Mouse (Mus musculus) megakaryocyte, embryonic 14.5 days (primary cell): ENCODE results near the gene Cryzl2. TPM values are rescaled to one million over a fixed set of nuclear protein-coding genes. Genes with fewer than 3 reads are reported as not detected.
A peak's percentile ranks its signal among the peaks of the same experiment; 100 is the strongest.

Experiments used
- H3K27me3 ChIP-seq: replicated peaks from 2 replicates; pipeline ENCODE3; 2012; ENCODE audit warnings: inconsistent platforms
- H3K36me3 ChIP-seq: replicated peaks from 2 replicates; pipeline ENCODE3; 2012; ENCODE audit warnings: low read length, inconsistent platforms, mixed read lengths
- H3K4me1 ChIP-seq: 2 replicates; pipeline ENCODE4 v1.6.1; 2012; ENCODE audit warnings: inconsistent platforms
- H3K4me3 ChIP-seq: replicated peaks from 2 replicates; pipeline ENCODE3; 2012; ENCODE audit warnings: moderate library complexity, mild to moderate bottlenecking, inconsistent platforms
- H3K9me3 ChIP-seq: 2 replicates; pipeline ENCODE4 v1.6.1; 2012; ENCODE audit warnings: inconsistent platforms
- FLI1 ChIP-seq: IDR thresholded peaks from 2 replicates; pipeline ENCODE4 v1.6.1; 2012; ENCODE audit warnings: low read length, inconsistent platforms, mixed read lengths
- GATA1 ChIP-seq: IDR thresholded peaks from 3 replicates; pipeline ENCODE4 v1.6.1; 2012; ENCODE audit warnings: mixed read lengths, low read length, inconsistent platforms, borderline replicate concordance
- polyA plus RNA-seq: library from polyadenylated mRNA; stranded (reverse); fragments of >175 nt; gene quantifications from 2 replicates; pipeline ENCODE4 v1.2.3, GENCODE M21; 2012; ENCODE audit warnings: low replicate concordance; ENCODE audit not compliant: insufficient read depth

Gene Cryzl2
- polyA plus RNA-seq, 1 experiment = 2.2 TPM

DNA sequence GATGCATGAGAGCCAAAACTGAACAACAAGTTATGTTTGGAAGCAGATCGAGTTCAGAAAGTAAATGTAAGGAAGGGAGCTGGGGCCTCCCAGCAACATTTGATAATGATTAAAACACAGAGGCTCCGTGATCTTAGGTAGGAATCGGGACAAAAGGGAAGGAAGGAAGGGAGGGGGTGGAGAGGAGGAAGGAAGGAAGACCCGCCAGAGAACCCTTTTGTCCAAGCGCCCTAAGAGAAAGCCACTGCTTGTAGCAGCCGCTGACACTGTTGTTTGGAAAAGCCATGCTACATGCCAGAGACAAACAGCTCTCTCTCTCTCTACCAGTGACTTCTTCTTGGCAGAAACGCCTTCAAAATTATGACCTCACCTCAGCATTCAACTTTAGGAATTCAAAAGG, 40.5 kb upstream of the Cryzl2 start:
- Histone ChIP-seq H3K9me3 (no peaks in the 10 kb centered on the region), H3K27me3 (no peaks in the 10 kb centered on the region), H3K4me3 (no peak overlapping the region), H3K36me3 (peaks cover 5% of the 10 kb centered on the region), H3K4me1 (no peaks in the 10 kb centered on the region; the same call in 1 of the 2 replicates)
- TF ChIP-seq GATA1 (no peak), FLI1 (no peak)

DNA sequence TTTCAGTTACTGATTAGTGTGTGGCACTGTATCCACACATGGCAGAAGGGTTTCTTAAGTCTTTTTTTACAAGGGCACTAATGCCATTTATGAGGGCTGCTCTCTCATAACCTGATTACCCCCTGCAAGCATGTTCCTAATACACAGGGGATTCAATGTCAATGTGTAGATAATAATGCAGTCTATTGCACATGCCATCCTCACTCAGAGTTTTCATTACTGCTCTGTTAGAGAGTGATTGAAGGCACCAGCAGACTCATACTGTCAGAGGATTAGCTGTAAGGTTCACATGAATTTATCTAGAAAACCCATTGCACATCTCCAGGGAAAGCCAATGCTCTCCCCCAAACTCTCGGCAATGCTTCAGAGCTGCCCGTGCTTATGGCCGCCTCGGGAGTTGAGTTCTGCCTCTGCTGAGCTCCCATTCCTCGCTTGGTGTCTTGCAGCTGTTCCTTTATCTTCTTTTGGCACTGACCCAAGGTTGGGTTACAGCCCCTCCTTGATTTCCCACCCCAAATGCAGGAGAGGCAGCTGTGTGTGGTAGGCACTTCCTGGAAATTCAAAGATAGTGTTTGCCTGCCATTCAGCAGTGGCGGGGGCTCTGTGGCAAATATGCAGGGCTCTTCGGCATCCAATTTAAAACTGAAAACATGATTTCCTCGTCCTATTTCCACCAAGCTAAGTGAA, 32.5 kb upstream of the Cryzl2 start:
- Histone ChIP-seq H3K27me3 (peaks cover 5% of the 10 kb centered on the region), H3K4me3 (peak overlapping the region; percentile 46), H3K4me1 (peaks cover 8% of the 10 kb centered on the region), H3K36me3 (no peaks in the 10 kb centered on the region), H3K9me3 (no peaks in the 10 kb centered on the region)
- TF ChIP-seq FLI1 (no peak), GATA1 (no peak)

DNA sequence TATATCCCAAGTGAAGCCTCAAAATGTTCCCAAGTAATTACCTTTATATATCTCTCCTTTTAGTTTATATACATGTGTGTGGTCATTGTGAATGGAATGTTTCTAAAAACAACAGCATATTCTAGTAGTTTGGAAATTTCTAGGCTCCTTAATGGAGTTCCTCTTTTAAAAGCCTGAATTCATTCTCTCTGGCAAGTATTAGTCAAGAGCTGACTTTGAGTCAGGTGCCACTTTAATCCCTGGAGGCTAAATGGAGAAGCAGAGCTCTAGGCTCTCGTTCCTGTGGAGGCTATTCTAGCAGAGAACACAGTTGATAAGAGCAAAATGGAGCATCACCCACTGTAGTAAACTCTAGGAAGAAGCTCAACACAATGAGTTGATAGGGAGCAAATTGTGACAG, 31.4 kb upstream of the Cryzl2 start:
- Histone ChIP-seq H3K4me3 (no peak overlapping the region), H3K36me3 (no peaks in the 10 kb centered on the region), H3K27me3 (peaks cover 5% of the 10 kb centered on the region), H3K4me1 (peaks cover 8% of the 10 kb centered on the region), H3K9me3 (no peaks in the 10 kb centered on the region)
- TF ChIP-seq GATA1 (no peak), FLI1 (no peak)

DNA sequence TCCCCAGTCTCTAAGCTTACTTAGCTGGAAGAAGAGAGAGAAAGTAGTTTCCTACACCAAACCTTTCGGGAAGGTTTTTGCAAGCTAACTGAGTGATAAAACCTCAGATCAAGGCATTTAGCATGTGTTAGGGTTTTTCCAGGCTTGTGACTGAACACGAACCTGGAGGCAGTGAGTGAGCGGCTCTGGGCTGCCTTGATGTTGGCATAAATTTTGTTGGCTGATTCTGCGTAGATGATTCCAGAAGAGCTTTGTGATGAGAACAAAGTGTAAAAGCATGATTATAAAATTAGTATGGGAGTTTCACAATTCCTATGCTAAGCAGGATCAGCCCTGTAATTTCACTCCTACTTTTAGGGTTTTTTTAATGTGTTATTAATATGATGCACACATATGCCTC, 30.8 kb upstream of the Cryzl2 start:
- Histone ChIP-seq H3K9me3 (no peaks in the 10 kb centered on the region), H3K27me3 (peaks cover 5% of the 10 kb centered on the region), H3K36me3 (no peaks in the 10 kb centered on the region), H3K4me1 (peaks cover 8% of the 10 kb centered on the region), H3K4me3 (no peak overlapping the region)
- TF ChIP-seq GATA1 = no peak
- no peak for TF ChIP-seq FLI1

DNA sequence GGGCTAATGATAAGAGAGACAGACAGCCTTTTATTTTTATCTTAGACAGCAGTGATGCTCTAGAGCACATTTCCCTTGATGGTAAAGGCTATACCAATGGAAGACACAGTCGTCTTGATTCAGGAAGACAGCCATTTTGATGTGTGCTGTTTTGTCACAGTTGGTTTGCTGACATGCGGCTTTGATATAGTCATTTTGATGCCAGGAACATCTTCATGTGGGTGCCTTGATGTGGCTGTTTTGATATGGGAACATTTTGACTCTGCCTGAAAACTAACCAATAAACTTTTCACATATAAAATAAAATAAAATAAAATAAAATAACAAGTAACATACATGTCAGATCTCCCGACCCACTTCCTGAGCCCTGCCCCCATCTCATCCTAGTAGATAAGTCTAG, 30.0 kb upstream of the Cryzl2 start:
- peaks cover 12% of the 10 kb centered on the region for H3K4me1 ChIP-seq
- no peak overlapping the region for H3K4me3 ChIP-seq
- H3K9me3 ChIP-seq = no peaks in the 10 kb centered on the region
- peaks cover 5% of the 10 kb centered on the region for H3K27me3 ChIP-seq
- no peaks in the 10 kb centered on the region for H3K36me3 ChIP-seq
- no peak for TF ChIP-seq FLI1
- no peak for TF ChIP-seq GATA1

DNA sequence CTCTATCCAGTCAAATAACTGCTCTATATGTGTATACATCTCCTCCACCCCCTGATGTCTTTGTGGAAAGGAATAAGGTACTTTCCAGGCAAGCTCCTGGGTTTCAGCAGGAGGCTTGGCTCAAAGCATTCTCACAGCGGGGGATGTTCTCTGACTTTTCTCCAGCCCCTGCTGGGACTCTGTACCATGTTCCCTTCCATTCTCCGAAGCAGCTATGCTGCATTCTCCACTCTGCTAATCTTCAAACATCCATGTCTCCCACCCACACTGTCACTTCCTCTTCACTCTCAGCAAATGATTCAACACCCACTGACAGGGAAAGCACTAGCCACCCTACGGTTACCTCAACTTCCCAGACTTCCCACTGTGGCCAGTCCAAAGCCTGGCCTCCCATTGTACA, 25.1 kb upstream of the Cryzl2 start:
- Histone ChIP-seq H3K4me3 (peak overlapping the region; percentile 4), H3K27me3 (no peaks in the 10 kb centered on the region), H3K36me3 (no peaks in the 10 kb centered on the region), H3K9me3 (no peaks in the 10 kb centered on the region), H3K4me1 (peaks cover 29% of the 10 kb centered on the region)
- TF ChIP-seq FLI1 = no peak
- no peak for TF ChIP-seq GATA1

DNA sequence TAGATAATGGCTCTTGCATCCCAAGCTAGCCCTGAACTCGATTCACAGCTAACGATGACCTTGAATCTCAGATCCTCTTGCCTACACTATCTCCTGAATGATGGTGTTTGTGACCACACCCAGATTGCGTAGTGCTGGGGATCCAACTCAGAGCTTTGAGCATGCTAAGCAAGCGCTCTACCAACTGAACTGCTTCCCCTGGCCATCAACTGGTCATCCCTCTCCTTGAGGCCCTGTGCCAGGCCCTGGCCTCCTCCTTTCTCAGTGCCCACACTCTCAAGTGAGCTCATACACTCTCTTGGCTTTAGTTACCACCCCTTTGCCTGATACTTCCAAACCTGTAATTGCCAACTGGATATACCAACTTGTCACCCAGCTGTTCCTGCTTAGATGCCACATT, 24.0 kb upstream of the Cryzl2 start:
- no peaks in the 10 kb centered on the region for H3K27me3 ChIP-seq
- peaks cover 29% of the 10 kb centered on the region for H3K4me1 ChIP-seq
- no peak overlapping the region for H3K4me3 ChIP-seq
- H3K36me3 ChIP-seq = no peaks in the 10 kb centered on the region
- no peak for TF ChIP-seq GATA1
- no peak for TF ChIP-seq FLI1
- no peaks in the 10 kb centered on the region for H3K9me3 ChIP-seq

DNA sequence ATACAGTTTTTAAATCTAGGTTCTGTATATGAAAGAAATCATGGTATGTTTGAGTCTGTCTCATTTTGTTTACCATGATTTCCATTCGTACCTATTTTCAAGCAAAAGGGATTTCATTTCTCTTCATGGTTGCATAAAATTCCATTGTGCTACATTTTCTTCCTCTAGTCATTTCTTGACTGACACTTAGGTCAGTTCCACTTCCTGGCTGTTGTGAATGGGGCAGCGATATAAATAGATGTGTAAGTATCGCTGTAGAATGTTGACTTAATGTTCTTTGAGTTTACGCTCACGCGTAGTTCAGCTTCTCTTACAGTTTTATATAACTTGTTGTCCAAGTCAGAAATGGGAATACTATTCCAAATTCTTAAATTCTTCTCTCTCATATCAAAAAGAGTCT, 22.5 kb upstream of the Cryzl2 start:
- no peaks in the 10 kb centered on the region for H3K9me3 ChIP-seq
- H3K36me3 ChIP-seq = no peaks in the 10 kb centered on the region
- TF ChIP-seq GATA1 = no peak
- TF ChIP-seq FLI1 = no peak
- H3K4me1 ChIP-seq = peaks cover 29% of the 10 kb centered on the region
- no peak overlapping the region for H3K4me3 ChIP-seq
- H3K27me3 ChIP-seq = no peaks in the 10 kb centered on the region

DNA sequence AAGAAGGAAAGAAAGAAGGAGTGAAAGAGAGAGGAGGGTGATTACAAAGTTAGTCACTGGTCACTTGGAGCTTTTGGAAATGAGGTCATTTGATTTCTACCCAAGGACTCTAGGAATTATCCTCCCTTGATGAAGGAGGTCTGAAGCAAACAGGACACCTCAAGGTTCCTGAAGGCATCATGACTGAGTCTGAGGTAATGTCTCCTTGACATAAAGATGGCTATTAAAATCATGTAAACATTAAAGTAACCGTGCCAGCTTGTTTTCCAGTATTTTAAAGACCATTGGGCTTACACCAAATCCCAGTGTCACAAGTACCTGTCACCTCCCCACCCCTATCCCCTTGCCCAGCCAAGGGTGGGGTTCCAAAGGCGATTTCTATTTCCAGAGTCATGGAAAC, 20.1 kb upstream of the Cryzl2 start:
- Histone ChIP-seq H3K4me1 (peaks cover 32% of the 10 kb centered on the region), H3K27me3 (no peaks in the 10 kb centered on the region), H3K36me3 (no peaks in the 10 kb centered on the region), H3K4me3 (no peak overlapping the region), H3K9me3 (no peaks in the 10 kb centered on the region)
- TF ChIP-seq GATA1 (no peak), FLI1 (no peak)

DNA sequence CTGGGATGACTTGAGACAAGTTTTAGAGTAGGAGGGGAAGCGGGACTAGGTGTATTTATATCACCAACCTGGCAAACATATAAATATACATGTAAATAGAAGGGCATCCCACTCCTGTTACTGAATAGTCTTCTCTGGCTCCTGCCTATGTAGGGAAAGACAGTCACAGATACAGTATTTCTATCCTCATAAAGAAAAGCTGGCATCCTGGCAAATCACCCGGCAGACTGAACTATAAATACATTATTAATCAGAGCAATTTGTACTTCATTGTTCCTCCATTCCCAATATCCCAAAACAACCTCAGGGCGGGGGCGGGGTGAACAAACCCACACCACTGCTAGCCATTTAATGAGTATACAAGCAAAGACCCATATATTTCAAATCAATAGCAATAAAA, 19.3 kb upstream of the Cryzl2 start:
- Histone ChIP-seq H3K27me3 (no peaks in the 10 kb centered on the region), H3K9me3 (no peaks in the 10 kb centered on the region), H3K4me1 (peaks cover 36% of the 10 kb centered on the region), H3K4me3 (no peak overlapping the region), H3K36me3 (no peaks in the 10 kb centered on the region)
- TF ChIP-seq FLI1 (no peak), GATA1 (no peak)

DNA sequence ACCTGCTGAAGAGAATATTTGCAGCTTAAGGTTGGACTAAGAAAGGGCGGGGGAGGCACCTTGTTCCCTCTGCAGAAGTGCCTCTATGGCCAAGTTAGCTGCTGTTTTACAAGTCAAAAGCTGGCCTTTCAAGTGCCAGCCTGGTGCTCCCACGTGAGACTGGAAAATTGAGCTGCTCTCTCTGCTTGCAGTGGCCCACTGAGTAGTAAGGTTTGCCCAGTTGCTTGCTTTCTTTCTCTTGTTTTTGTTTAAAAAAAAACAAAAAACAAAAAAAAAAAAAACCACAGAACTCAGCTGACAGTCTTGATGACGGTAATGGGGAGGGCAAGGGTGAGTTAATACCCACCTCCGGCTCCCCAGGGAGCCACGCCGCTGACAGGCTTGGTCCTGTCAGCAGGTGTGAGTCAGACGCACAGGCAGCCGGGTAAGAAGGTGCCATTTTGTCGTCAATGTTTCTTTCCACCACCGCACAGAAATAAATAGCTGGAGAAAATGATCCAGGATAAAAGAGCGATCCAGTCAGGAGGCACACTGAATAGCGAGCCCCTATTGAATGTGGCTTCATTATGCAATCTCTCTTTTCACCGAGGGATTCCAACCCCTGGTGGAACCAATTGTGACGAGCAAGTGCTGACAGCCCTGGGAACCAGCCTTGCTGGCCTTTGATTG, 18.3 kb upstream of the Cryzl2 start:
- Histone ChIP-seq H3K36me3 (no peaks in the 10 kb centered on the region), H3K4me3 (no peak overlapping the region), H3K9me3 (no peaks in the 10 kb centered on the region), H3K4me1 (peaks cover 37% of the 10 kb centered on the region), H3K27me3 (no peaks in the 10 kb centered on the region)
- no peak for TF ChIP-seq FLI1
- no peak for TF ChIP-seq GATA1
